Mouse (Mus musculus): ENCODE measurements at regions not wholly inside any gene's neighbourhood (a gene's known extent, or its start where the extent isn't known, plus 50 kb on each side); places are given as distances from the start of the nearest gene placed in this dataset.
"Not testable (repeated sequence)": the region's sequence is repeated elsewhere in the genome, so short reads cannot be mapped to it uniquely, and the experiment has no call there.

- not testable (repeated sequence) for TF ChIP-seq POLR2A (IDR thresholded peaks at IDR 0.05; ENCODE audit: borderline replicate concordance, control insufficient read depth, low read depth, low read length); CTCF (IDR thresholded peaks at IDR 0.05; ENCODE audit: control insufficient read depth, insufficient read depth, low read length)
Observed at GRCm38 (mm10) chr4:153666626-153667236, 184.1 kb upstream of the Ajap1 start.

Data from bone marrow, adult 2 months (tissue).